Mouse (Mus musculus): Measurements from ENCODE around the gene Csf2ra. TPM values are rescaled to one million over a fixed set of nuclear protein-coding genes. Genes with fewer than 3 reads are reported as not detected.
"Not testable (repeated sequence)": the region's sequence is repeated elsewhere in the genome, so short reads cannot be mapped to it uniquely, and the experiment has no call there.

Gene Csf2ra
- 13.2 and 21.9 TPM in 2 replicates for polyA plus RNA-seq (2015; fragmentation: Nextera tagmentation; extraction: Ambion mirVana)

DNA sequence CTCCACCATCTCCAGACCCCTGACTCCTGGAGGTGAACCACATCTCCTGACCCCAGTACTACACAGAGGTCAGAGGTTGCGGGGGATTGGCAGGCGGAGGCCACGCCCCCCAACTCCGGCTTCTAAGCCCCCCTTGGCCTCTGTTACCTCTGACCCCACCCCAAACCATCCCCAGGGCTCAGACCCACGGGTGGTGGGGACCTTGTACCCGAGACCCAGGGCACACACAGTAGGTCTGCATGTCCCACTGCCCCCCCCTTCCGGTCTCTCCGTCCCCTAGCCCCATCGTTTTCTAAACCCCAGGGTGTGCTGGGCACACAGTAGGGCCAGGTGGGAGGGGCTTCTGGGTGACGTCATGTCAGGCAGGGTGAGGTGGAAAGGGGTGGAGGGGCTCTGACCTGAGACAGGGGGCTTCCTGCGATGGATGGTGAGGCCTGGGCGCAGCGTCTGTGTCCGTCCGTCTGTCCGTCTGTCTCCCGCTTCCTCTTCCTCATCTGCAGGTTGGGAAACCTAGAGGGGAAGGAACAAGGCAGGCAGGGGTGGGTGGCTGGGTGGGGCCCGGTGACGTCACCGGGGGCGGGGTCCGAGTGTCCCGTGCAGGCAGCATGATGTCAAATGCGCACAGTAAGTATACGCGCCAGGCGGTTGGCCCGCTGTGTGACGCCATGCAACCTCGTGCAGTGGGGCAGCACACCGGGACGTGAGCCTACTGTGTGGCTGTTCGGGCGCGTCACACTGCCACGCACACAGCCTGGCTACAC is at the start of gene Csf2ra:
Csf2ra (minus strand) TSS at position 489 of the 761 bp plus-strand sequence.
- Histone ChIP-seq H3K27me3 (replicated peaks; ENCODE audit: control insufficient read depth, insufficient read depth, low read length) (no peaks in the 10 kb centered on the region), H3K4me1 (replicated peaks; ENCODE audit: control insufficient read depth, insufficient read depth, low read length) (0 out of 2 replicates have a peak, but pooled peaks cover 3% of the 10 kb centered on the region), H3K36me3 (ENCODE audit: control insufficient read depth, insufficient read depth) (no peaks in the 10 kb centered on the region), H3K9ac (ENCODE audit: low read depth, low read length) (peak within 1 kb of the TSS; percentile 42), H3K4me3 (ENCODE audit: low read depth, low read length) (peak within 1 kb of the TSS; percentile 44), H3K9me3 (ENCODE audit: control insufficient read depth) (no peaks in the 10 kb centered on the region), H3K27ac (ENCODE audit: low read depth, low read length) (peak within 1 kb of the TSS; percentile 95), H3K4me2 (replicated peaks; ENCODE audit: low read depth) (peak within 1 kb of the TSS; percentile 78)
- 63% methylated on average over 33 of the region's 36 CpGs for WGBS
- no peak for TF ChIP-seq CTCF (IDR thresholded peaks at IDR 0.05; ENCODE audit: low read depth)
- no peak for ATAC-seq

DNA sequence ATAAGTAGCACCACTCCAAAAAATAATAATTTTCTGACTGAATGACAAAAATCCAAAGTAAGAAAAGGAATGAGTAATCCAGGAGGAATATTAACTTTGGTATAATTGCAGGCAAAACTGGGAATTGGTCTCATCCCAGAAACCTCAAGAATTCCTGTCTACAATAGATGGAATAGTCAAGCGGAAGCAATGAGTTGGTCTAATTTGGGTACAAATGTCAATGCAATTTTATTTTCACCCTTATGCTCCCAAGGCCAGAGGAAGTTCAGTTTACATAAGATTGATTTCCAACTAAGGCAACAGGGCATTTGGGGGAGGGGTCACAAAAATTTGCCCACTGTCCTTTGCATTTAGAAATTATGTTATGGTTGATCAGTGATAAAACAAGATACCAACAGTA is 47.2 kb upstream of the Csf2ra start:
- Histone ChIP-seq H3K9ac (ENCODE audit: low read depth, low read length) (no peak overlapping the region), H3K9me3 (ENCODE audit: control insufficient read depth) (no peaks in the 10 kb centered on the region), H3K4me1 (replicated peaks; ENCODE audit: control insufficient read depth, insufficient read depth, low read length) (no peaks in the 10 kb centered on the region), H3K27me3 (replicated peaks; ENCODE audit: control insufficient read depth, insufficient read depth, low read length) (no peaks in the 10 kb centered on the region), H3K27ac (ENCODE audit: low read depth, low read length) (no peak overlapping the region), H3K4me2 (replicated peaks; ENCODE audit: low read depth) (no peak overlapping the region), H3K36me3 (ENCODE audit: control insufficient read depth, insufficient read depth) (no peaks in the 10 kb centered on the region), H3K4me3 (ENCODE audit: low read depth, low read length) (no peak overlapping the region)
- ATAC-seq = no peak
- WGBS = 89% methylated on average over 1 of the region's 1 CpGs
- no peak for TF ChIP-seq CTCF (IDR thresholded peaks at IDR 0.05; ENCODE audit: low read depth)

DNA sequence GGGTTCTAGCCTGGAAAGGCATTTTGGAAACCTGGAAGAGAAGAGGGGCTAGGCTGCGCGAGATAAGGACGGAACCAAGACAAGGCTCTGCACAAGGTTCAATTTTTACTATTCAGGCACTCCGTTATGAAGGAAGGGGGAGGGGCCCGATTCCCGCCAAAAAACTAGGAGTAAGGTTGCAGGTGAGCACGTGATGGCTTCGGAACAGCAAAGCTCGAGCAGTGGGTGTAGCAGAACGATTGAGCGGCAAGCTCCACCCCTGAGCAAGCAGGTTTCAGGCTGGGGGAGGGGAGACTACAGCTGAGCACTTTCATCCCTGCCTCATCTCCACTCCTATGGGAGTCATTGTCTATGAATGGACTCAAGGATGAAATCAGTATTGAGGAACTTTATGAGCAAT is 40.9 kb upstream of the Csf2ra start:
- H3K9ac ChIP-seq (ENCODE audit: low read depth, low read length); H3K36me3 ChIP-seq (ENCODE audit: control insufficient read depth, insufficient read depth); H3K27ac ChIP-seq (ENCODE audit: low read depth, low read length); H3K9me3 ChIP-seq (ENCODE audit: control insufficient read depth); H3K27me3 ChIP-seq (replicated peaks; ENCODE audit: control insufficient read depth, insufficient read depth, low read length); ATAC-seq; H3K4me3 ChIP-seq (ENCODE audit: low read depth, low read length); H3K4me2 ChIP-seq (replicated peaks; ENCODE audit: low read depth); H3K4me1 ChIP-seq (replicated peaks; ENCODE audit: control insufficient read depth, insufficient read depth, low read length): not testable (repeated sequence)
- 28% methylated on average over 11 of the region's 11 CpGs for WGBS

DNA sequence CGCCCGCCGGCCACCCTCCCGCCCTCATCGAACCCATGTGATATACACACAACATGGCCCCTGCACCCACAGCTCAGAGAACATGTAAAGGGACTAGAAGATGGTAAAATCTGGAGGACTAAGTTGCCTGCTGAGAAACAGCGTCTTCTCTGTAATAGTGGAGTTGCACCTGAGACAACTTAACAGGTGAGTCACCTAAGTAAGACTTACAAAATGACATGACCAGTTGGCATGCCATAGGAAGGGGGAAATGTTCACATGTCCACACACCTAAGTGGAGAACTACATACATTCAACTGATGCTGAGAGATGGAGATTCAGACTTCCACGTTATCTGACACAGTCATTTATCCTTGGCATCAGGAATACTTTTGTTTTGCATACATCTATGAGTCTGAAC is 38.9 kb upstream of the Csf2ra start:
- no peaks in the 10 kb centered on the region for H3K36me3 ChIP-seq (ENCODE audit: control insufficient read depth, insufficient read depth)
- no peak overlapping the region for H3K4me3 ChIP-seq (ENCODE audit: low read depth, low read length)
- H3K27ac ChIP-seq (ENCODE audit: low read depth, low read length) = no peak overlapping the region
- 20% methylated on average over 7 of the region's 7 CpGs for WGBS
- H3K27me3 ChIP-seq (replicated peaks; ENCODE audit: control insufficient read depth, insufficient read depth, low read length) = no peaks in the 10 kb centered on the region
- no peak overlapping the region for H3K4me2 ChIP-seq (replicated peaks; ENCODE audit: low read depth)
- H3K9me3 ChIP-seq (ENCODE audit: control insufficient read depth) = no peaks in the 10 kb centered on the region
- TF ChIP-seq CTCF (IDR thresholded peaks at IDR 0.05; ENCODE audit: low read depth) = no peak
- H3K4me1 ChIP-seq (replicated peaks; ENCODE audit: control insufficient read depth, insufficient read depth, low read length) = no peaks in the 10 kb centered on the region
- no peak for ATAC-seq
- H3K9ac ChIP-seq (ENCODE audit: low read depth, low read length) = no peak overlapping the region

DNA sequence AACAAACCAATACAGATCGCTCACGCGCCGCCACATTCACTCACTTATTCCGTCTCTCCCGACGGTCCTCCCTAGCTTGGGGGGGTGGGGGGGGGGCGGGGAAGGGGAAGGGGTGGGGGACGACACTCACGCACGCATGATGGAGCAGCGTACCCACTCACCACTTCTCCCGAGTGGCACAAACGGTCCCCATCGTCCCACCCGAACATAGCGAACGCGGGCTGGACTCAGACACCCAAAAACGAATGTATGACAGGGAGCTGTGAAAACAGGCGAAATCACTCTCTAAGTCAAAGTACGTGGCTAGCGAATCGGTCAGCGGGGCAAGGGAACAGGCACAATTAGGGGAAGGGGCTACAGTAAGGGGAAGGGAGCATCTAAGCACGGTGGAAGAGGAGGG is 38.4 kb upstream of the Csf2ra start:
- H3K27me3 ChIP-seq (replicated peaks; ENCODE audit: control insufficient read depth, insufficient read depth, low read length) = no peaks in the 10 kb centered on the region
- H3K27ac ChIP-seq (ENCODE audit: low read depth, low read length) = no peak overlapping the region
- no peak overlapping the region for H3K9ac ChIP-seq (ENCODE audit: low read depth, low read length)
- no peaks in the 10 kb centered on the region for H3K36me3 ChIP-seq (ENCODE audit: control insufficient read depth, insufficient read depth)
- ATAC-seq = no peak
- no peaks in the 10 kb centered on the region for H3K9me3 ChIP-seq (ENCODE audit: control insufficient read depth)
- TF ChIP-seq CTCF (IDR thresholded peaks at IDR 0.05; ENCODE audit: low read depth) = no peak
- H3K4me1 ChIP-seq (replicated peaks; ENCODE audit: control insufficient read depth, insufficient read depth, low read length) = no peaks in the 10 kb centered on the region
- H3K4me2 ChIP-seq (replicated peaks; ENCODE audit: low read depth) = no peak overlapping the region
- H3K4me3 ChIP-seq (ENCODE audit: low read depth, low read length) = no peak overlapping the region
- 3% methylated on average over 25 of the region's 26 CpGs for WGBS

DNA sequence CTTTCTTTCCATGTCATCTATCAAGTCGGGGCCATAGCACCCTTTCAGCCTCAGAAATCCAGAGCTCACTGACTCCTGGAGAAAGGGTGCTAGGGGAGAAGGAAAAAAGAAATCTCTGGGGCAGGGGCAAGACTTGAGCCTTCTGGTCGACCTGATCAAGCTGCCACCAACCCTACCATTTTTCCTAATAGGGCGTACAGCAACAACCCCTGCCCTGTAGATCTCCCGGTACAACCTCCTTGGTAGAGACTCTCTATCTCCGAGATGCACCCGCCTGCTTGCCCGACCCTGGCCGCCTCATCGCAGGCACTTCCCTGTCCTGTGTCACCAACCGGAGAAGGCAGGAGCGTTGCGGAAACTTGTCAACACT is 38.0 kb upstream of the Csf2ra start:
- Histone ChIP-seq H3K4me3 (ENCODE audit: low read depth, low read length) (no peak overlapping the region), H3K9ac (ENCODE audit: low read depth, low read length) (no peak overlapping the region), H3K36me3 (ENCODE audit: control insufficient read depth, insufficient read depth) (no peaks in the 10 kb centered on the region), H3K4me2 (replicated peaks; ENCODE audit: low read depth) (no peak overlapping the region), H3K27me3 (replicated peaks; ENCODE audit: control insufficient read depth, insufficient read depth, low read length) (no peaks in the 10 kb centered on the region), H3K27ac (ENCODE audit: low read depth, low read length) (no peak overlapping the region), H3K4me1 (replicated peaks; ENCODE audit: control insufficient read depth, insufficient read depth, low read length) (no peaks in the 10 kb centered on the region; the same call in 1 of the 2 replicates), H3K9me3 (ENCODE audit: control insufficient read depth) (no peaks in the 10 kb centered on the region)
- 2% methylated on average over 12 of the region's 12 CpGs for WGBS
- no peak for TF ChIP-seq CTCF (IDR thresholded peaks at IDR 0.05; ENCODE audit: low read depth)
- no peak for ATAC-seq

Measured in intestine, postnatal 0 days (tissue).